Mouse (Mus musculus) left cerebral cortex, adult 9 months (tissue): Measurements from ENCODE around the gene Glrx5.

ENCODE experiments used
- DNase-seq, 2 experiments: peaks; one replicate each; pipeline ENCODE4 v3.0.0; 2022; ENCODE audit warnings: low spot score in 2 of 2

Gene Glrx5

GRCm38 (mm10) chr12:105031081-105032058 is 1.1 kb upstream of the Glrx5 start:
- DNase-seq = no peak

DNA sequence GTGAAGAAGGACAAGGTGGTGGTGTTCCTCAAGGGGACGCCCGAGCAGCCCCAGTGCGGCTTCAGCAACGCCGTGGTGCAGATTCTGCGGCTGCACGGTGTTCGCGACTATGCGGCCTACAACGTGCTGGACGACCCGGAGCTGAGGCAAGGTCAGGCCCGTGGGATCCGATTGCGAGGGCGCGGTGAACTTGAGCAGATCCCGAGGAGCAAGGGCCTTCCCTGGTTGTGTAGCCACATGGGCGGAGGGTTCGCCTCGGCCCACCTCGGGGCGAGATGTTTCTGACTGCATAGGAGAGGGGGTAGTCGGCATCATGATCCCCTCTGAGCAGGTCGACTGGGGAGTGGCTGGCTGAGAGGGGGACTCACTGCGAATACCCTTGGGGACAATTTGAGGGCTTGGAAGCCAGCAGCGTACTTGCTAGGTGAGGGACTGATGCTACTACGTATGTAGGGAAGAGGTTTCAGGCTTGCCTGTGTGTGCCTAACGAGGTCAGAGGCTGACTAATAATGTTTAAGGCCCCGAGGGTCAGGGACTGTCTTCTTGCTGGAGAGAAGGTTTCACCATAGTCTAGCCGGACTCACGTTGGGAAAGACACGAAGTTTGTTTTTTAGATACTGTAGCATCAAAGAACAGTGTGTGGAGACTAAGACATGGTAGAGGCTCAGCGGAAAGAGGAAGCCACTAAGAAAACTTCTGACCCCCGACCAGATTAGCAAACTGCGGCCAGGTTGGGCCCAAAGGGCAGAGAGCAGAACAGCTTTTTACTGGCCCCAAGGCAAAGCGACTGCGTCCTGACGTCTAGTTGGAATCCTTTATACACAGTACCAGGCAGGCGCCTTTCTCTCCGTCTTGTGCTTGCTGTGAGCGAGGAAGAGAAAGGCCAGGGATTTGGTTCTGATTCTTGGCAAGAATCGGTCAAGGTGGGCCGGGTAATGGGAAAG is 616 bp downstream of the Glrx5 start:
- DNase-seq = no peak

GRCm38 (mm10) chr12:105034130-105034769 is 1.8 kb downstream of the Glrx5 start:
- DNase-seq = no peak

DNA sequence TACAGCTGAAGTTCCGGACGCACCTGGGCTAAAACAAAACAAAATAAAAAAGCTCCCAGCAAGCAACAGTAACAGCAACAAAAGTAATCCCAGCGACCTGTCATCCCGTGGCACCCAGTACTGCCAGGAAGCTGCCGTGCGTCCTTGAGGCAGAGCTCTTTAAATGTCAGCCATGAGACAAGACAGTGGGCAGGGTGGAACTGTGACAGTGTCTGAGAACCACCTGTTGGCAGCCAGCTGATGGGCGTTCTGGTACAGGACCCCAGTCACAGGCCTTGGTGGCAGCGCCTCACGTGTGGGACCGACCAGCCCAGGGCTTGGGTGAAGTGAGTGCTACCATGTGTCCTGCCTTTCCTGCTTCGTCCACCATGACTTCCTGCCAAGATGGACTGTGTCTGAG is 5.7 kb downstream of the Glrx5 start:
- no peak for DNase-seq

- no peak for DNase-seq
These were observed 6.4 kb downstream of the Glrx5 start for GRCm38 (mm10) chr12:105038918-105039317.

- DNase-seq = no peak
These were observed 7.2 kb downstream of the Glrx5 start for GRCm38 (mm10) chr12:105039578-105040289.

GRCm38 (mm10) chr12:105040950-105041349 is 8.5 kb downstream of the Glrx5 start:
- DNase-seq = no peak

- no peak for DNase-seq
These were observed 10.6 kb downstream of the Glrx5 start for GRCm38 (mm10) chr12:105043081-105043480.

GRCm38 (mm10) chr12:105044775-105045174 is 12.3 kb downstream of the Glrx5 start:
- no peak for DNase-seq

- DNase-seq = no peak
These were observed 15.9 kb downstream of the Glrx5 start for GRCm38 (mm10) chr12:105048301-105048863.

- no peak for DNase-seq
These were observed 17.3 kb downstream of the Glrx5 start for GRCm38 (mm10) chr12:105049813-105050212.

- DNase-seq = peak in 1 of 2 experiments; percentile 71
These were observed 18.4 kb downstream of the Glrx5 start for GRCm38 (mm10) chr12:105050898-105051297.

DNA sequence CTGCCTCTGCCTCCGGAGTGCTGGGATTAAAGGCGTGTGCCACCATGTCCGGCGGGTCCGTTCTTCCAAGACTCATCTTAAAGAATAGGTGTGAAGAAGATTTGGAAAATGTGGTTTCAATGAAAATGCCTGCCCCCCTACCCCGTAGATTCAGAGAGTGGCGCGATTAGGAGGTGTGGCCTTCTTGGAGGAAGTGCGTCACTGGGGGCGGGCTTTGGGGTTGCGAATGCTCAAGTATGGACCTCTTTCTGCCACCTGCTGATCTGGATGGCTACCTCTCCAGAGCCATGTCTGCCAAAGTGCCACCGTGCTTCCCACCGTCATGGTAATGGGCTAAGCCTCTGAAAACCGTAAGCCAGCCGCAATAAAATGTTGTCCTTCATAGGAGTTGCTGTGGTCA is 21.6 kb downstream of the Glrx5 start:
- DNase-seq = no peak

DNA sequence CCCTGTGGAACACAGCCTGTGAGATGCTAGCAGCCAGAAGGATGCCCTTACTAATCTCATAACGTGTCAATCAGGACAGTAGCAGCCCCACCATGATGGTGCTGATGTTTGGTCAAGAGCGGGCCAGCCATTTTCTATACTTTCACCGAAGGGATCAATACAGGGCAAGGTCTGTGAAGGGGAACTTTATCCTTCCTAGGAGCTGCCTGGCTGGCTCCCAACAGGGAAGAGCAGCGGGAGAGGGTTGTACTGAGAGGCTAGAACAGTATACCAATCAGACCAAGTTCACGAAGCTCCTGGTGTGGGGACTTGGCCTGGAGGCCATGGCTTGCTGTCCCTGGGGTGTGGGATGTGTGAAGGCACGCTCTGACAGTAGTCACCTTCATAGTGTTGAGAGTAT is 22.8 kb downstream of the Glrx5 start:
- no peak for DNase-seq

GRCm38 (mm10) chr12:105060006-105060405 is 27.5 kb downstream of the Glrx5 start:
- DNase-seq = no peak

GRCm38 (mm10) chr12:105063201-105064134 is 31.0 kb downstream of the Glrx5 start:
- no peak for DNase-seq

- peak in 1 of 2 experiments; percentile 11 for DNase-seq
These were observed 31.7 kb downstream of the Glrx5 start for GRCm38 (mm10) chr12:105064168-105064567.

DNA sequence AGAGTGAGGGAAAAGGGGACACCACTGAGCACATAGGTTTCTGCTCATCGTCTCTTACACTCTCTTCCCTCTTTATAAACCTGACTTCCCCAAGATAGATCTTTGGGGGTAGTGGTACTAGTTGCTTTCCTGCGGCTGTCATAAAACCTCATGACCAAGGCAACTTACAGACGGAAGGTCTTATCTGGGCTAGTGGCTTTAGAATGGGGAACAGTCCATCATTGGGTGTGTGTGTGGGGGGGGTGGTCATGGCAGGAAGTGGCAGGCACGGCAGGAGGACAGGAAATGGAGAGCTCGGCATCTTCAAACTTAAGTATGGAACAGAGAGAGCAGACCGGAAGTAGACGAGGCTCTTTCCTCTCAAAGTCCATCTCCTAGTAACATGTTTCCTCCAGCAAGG is 32.6 kb downstream of the Glrx5 start:
- DNase-seq = no peak

- DNase-seq = no peak
These were observed 34.0 kb downstream of the Glrx5 start for GRCm38 (mm10) chr12:105066523-105066922.

- no peak for DNase-seq
These were observed 36.4 kb downstream of the Glrx5 start for GRCm38 (mm10) chr12:105068911-105069310.
